Mouse (Mus musculus): Measurements from ENCODE around the gene Arl4c.

Gene Arl4c

DNA sequence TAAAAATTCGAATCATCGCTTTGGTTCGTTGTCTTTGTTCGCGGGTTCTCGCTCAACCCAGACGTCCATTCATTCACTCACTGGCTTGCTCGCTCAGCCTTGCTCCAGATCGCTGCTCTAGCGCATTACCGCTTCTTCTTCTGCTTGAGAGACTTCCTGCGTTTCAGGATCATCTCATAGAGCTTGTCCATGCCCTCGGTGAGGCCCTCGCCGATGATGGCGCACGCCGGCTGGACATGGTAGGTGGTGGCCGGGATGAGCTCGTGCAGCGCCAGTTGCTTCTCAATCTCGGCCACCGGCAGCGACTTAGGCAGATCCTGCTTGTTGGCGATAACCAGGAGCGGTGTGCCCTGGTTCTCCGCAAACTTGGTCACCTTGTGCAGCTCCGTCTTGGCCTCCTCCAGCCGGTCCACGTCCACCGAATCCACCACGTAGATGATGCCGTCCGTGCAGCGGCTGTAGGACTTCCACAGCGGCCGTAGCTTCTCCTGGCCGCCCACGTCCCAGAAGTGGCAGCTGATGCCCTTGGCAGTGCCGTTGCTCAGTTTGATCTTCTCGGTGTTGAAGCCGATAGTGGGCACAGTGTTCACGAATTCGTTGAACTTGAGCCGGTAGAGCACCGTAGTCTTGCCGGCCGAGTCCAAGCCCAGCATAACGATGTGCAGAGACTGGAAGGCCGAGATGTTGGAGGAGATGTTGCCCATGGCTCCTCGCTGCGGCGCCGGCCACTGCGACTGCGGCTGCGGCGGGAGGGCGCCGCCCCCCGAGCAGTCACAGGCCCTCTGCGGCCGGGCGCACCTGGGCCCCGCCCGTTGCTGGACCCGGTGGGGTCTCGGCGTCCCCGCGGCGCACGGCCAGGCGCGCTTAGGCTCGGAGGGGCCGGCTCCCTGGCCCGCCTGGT is 810 bp downstream of the Arl4c start:
- DNase-seq (ENCODE audit: low spot score in 2 of 2) = peak; percentile 28 to 50

DNA sequence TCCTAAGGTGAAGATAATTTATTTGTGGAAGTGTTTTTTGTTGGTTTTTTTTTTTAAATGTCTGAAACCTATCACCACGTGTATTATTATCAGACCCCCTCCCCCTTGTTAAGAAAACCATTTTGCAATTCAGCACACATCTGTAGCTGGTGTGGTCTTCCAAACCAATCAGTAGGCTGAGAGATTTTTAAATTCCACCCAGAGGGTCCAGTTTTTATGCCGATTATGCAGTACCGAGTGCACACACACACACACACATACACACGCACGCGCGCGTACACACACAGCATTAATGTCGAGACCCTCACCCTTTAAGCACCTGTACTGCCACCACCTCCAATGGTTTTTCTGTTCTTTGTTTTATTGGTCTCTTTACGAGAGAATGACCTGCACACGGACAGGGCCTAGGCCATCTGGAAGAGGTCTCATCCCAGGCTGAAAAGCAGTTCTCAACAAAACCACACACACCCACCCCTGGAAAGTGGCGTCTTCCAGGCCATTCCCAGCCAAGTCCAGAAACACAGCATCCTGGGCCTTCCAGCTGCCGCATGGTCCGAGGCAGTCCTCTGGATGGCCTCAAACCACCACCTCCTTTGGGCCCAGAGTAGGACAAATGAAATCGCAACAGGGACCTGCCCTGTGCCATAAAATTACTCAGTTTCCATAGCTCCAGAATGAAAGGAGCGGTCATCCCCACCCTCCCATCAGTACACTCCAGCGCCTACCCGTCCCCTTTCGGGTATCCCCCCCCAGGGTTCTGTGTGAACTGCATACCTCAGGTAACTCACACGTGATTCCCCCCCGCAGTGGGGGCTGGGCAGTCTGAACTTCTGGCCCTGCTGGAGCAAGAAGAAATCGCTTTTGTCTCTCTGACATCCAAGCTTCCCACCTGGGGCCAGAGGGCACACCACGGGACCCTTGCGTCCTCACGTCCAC is 1.9 kb downstream of the Arl4c start:
- DNase-seq (ENCODE audit: low spot score in 2 of 2) = peak; percentile 33 to 39

DNA sequence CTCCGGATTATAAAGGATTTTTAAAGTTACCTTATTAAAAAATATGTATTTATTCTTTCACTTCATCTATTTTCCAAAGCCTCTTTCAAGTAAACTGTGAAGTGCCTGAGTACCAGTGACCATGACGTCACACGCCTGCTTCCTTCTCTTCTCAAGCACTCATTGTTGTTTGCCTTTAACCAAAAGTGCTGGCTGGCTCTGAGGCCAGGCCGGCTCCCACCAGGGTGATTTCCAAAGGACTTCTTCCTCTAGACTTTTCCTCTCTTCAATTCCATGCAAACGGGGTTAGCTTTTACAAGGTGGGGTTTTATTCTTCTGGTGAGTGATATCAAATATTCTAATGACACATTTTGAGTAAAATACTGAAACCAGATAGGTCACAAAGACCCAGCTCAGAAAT is 2.6 kb downstream of the Arl4c start:
- peak in 1 of 2 experiments; percentile 44 for DNase-seq (ENCODE audit: low spot score in 2 of 2)

DNA sequence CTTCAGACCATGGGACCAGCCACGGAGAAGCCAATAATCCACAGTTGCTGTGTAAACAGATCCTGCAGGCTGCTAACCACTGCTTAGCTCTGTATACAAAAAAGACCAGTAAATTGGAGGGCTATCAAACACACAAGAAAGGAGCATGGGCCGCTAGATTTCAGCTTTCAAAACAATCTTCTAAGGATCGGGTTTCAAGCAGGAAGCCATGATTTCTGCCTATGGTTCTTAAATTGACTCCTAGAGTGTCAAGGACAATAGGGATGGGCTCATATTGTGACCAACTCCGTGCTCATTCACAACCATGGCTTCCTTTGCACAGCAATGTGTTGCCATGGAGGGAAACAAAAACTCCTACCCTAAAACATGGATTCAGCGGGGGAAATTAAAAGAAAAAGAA is 3.1 kb downstream of the Arl4c start:
- DNase-seq (ENCODE audit: low spot score in 2 of 2) = no peak

DNA sequence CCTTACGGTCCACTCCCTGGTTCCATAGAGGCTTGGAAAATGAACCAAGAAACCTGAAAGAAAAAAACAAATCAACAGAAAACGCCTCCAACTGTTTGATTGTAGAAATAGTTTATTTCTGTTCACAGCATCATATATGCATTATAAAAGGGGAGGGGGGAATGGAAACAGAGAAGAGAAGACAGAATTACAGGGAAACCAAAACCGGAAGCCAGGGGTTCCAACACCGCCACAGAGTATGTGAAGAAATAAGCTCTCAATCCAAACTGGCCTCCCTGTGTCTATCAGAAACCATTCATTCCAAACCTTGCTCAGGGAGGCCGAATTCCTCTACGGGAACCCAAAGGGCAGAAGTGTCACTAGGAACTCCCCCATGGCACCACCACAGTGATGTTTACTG is 3.9 kb downstream of the Arl4c start:
- no peak for DNase-seq (ENCODE audit: low spot score in 2 of 2)

DNA sequence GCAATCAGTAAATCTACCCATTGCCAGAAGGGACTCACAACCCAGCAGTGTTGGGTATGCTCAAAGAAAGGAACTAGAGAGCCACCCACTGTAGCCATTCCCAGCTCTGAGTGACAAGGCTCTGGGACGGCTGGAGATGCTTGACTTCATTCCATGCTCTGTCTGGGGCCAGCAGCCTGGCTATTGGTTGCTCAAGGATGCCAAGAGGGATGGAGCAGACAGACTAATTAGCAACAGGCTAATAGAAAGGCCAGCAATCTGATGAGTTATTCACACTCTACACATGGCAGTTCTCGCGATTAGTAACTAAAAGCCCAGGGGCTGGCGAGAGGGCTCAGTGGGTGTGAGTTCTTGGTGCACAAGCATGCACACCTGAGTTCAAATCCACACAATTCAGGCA is 5.6 kb downstream of the Arl4c start:
- DNase-seq (ENCODE audit: low spot score in 2 of 2) = no peak

DNA sequence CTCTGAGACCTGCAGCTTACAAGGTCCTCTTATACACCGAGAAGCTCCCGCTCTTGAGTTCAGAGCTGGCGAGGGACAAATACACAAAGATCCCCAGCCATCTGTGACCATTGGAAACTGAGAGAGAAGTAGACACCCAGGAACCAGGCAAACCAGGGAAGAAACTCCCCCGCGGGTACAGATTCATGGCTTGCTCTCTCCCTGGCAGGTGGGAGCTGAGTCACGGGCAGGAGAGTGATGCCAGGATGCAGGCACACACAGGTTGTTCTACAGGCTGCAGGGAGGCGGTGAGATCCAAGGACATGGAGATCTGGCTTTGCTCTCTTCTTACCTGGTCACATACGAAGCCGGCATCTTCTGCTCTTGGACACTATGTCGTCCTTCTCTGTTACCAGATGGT is 7.7 kb downstream of the Arl4c start:
- DNase-seq (ENCODE audit: low spot score in 2 of 2) = no peak

DNA sequence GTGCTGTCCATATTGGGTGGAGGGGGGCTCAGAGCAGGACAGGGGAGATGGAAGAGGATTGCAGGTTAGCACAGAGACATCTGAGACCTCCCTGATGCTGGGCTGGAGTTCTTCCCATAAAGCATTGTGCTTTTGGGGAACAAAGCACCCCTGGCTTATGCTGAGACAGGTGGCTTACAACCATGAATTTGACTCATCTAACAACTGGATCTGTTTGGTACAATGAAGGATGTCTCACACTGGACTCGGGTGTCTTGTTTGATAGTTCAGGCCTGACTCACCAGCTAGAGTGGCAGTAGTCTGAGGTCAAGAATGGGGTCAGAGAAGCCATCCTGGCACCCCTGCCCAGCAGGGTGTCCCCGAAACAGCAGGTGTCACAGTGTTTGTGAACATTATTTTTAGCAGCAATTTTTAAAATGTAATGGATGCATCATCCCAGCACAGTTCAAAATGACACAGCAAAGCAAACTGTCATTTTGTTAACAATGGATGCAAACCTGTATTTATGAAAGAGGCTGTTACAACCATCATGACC is 9.7 kb downstream of the Arl4c start:
- no peak for DNase-seq (ENCODE audit: low spot score in 2 of 2)

DNA sequence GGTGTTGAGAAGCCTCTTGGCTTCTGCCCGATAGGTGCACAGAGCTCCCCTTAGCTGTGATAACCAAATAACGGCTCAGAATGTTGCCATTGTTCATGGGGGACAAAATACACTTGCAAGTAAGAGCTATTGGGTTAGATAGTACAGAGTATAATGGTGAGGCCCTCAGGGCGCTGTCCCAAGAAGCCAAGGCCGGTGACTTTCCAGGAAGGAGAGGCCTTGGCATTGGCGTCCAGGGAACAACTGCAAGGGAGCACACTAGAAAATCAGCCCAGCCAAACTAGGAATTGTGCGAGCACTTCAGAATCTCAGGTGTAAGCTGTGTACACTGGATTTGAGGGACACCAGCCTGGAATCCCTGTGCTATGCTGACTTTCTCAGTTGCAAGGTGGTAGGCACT is 11.4 kb downstream of the Arl4c start:
- no peak for DNase-seq (ENCODE audit: low spot score in 2 of 2)

DNA sequence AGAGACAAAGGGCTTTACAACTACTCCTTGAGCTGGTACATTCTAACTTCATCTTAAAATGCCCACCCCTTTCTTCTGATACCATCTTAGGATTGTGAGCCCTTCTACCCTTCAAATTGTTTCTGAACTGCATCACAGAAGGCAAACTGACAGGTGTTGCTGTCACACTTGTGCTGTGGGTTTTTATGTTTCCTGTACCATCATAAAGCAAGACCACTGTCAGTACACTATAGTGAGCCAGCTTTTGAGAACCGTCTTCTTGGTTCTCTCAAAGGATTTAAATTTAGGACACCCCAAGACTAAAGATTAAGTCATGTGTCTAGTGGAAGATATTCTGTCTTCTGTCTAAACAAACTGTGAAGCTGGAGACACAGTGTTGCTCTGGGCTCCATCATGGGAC is 17.3 kb downstream of the Arl4c start:
- DNase-seq (ENCODE audit: low spot score in 2 of 2) = no peak

DNA sequence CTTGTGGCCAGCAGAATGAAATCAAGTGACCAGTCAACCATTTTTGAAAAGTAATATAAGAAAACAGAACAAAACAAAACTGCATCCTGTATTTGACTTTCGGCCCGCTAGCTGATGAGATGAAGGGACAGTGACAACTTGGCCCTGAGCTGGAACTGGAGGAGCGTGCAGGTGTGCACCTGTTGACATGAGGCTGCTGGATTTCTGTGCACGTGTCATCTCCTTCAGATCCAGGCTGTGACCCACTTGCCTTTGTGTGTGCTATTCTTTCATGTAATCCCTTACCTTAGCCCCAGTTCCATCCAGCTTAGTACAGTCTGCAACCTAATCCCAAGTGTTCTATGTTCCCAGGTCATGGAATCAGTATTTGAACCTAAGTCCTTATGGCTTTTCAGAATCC is 20.4 kb downstream of the Arl4c start:
- no peak for DNase-seq (ENCODE audit: low spot score in 2 of 2)

DNA sequence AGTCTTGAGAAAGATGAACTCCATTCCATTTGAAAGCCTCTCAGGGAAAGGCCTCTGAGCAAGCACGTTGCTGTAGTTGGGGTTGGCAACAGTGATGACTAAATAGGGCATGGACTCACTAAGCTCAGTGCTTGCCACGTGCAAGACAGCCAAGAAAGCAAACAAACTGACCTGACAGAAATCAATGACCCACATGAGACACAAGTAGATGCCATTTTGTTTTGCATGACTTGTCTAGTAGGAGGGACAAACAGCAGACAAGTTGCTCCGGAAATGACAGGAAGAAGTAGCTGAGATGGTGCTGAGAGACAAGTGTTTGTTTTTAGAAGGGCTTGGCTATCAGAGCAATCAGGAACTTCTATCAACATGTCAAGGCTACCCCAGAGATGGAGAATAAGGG is 21.2 kb downstream of the Arl4c start:
- no peak for DNase-seq (ENCODE audit: low spot score in 2 of 2)

DNA sequence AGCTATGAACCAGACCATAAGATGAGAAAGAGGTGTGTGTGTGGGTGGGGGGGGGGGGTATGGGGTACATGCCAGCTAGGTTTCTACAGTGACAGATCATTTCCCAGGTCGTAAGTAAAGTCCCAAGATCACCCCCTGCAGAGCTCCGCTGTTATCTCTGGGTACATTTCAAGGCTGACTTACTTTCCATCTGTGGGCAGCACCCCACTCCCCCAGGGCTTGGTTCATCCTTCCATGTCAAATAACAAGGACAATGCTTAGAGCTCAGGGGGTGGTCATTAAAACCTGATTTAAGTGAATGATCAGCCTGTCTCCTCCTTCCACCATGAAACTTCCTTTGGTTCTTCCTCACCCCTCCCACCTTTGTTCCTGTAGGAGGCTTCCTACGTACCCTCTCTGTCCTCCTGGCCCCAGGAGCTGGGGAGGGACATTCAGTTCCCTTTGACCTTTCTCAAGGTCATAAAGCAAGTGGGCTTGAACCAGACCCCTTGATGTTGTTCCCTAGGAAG is 23.7 kb downstream of the Arl4c start:
- DNase-seq (ENCODE audit: low spot score in 2 of 2) = no peak

DNA sequence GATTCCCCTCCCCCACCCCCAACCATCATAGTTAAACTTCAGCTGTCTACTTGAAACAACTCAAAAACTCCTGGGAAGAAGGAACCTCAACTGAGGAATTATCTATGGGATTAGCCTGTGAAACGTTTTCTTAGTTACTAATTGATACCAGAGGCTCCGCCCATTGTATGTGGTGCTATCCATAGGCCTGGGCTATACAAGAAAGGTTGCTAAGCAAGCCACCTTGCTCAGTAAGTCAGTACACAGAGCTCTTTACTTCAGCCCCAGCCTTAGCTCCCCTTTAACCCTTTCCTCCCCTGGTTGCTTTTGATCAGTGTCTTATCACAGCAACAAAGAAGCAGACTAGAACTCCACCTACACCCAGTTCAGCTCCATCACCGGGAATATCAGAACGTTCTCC is 31.2 kb downstream of the Arl4c start:
- no peak for DNase-seq (ENCODE audit: low spot score in 2 of 2)

DNA sequence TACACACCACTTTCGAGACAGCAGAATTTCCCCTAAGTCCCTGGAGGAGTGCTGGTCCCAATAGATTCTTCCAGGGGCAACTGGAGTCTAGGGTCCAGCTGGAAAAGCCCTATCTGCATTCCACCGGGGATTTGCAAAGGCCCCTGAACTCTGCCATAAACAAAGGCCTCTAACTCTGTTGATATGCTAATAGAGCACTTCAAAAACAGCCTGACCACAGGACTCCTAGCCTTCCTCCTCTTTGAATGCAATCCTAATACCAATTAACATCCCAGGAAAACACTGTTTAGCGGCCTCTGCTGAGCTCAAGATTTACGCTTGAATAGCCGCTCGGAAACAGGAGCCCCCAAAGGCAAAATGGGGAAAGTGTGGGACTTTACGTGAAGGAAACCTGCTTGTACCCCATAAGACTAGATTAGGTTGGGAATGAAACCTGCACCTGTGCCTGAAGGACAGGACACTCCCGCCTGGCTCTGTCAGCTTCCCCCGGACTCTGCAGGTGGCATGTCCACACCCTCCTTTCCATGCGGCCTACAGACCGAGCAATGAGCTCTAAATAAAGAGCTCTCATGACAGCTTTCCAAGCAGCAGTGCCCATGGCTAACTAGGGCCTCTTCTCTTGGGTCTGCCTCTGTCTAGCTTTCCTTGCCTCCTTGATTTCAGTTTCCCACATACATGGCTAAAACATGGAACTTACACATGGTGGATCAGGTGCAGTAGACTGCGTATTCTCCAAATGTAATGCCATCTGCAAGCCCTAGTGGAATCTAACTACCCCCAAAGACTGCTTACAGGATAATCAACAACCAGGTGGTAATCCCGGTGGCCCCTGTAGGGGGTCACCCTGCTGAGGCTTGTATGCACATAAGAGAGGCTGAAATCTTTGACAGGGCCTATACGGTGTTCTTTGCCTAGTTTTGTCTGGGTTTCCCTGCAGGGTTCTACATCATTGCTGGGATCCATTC is 32.9 kb downstream of the Arl4c start:
- DNase-seq (ENCODE audit: low spot score in 2 of 2) = no peak

DNA sequence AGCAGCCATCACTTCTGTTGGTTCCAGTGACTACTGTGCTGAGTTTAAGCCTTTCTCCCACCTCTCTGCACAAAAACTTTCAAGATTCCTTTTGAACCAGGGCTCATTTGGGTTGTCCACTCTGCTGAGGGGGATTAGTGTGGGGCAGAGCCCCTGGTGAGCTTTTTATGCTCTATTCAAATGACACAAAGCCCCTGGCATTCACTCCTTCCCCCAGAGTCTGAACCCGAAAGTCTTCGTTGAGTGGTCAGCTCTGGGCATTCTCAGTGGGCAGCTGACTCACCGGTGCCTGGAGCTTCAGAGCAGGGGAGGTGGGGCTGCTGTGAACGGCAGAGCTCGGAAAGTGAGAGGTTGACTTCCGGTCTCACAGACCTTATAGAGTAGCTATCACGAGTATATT is 33.7 kb downstream of the Arl4c start:
- no peak for DNase-seq (ENCODE audit: low spot score in 2 of 2)

DNA sequence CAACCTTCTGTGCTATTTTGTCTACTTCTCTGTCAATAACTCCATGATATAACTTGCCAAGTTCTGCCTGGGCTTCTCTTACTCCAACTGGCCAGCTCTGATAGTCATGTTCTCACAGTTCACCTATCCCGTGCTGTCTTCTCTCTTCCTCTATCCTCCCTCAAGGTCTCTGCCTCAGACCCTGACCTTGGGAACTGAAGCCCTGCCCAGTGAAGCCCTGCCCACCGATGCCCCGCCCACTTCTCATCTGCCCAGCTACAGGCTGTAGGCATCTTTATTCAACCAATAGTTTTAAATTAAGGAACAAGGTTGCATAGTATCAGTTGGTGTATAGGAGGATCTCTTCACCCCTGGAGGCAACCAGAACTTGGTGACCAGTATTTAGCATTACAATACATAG is 37.4 kb downstream of the Arl4c start:
- no peak for DNase-seq (ENCODE audit: low spot score in 2 of 2)

DNA sequence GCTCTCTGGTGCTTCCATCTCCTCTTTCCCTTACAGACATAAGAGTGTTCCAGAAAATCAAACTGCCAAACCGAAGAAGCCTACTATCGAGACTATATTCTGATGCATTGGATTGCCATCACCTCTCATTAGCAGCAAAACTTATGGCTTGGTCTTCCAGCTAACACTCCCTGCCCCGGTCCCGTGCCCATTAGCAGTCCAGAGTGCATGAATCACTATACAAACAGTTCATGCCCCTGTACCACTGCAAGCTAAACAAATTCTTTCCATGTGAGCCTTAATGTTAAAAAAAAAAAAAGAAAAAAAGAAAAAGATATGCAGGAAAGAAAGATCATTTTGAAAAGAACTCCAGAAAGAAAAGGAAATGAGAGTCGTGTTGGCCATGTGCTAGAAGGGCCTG is 39.3 kb downstream of the Arl4c start:
- no peak for DNase-seq (ENCODE audit: low spot score in 2 of 2)

DNA sequence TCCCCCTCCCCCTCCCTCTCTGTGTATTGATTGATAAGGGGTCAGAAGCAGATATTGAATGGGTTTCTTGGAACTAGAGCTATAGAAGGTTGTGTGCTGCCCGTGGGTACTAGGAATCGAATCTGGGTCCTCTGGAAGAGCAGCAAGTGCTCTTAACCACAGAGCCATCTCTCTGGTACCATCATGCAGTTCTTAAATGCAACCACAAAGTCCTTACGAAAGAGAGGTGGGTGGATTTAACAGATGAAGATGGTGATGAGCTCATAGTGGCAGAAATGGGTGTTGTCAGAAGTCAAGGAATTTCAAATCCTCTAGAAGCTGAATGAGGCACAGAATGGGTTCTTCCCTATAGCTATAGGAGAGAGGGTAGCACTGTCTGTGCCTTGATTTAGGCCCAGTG is 40.8 kb downstream of the Arl4c start:
- DNase-seq (ENCODE audit: low spot score in 2 of 2) = no peak

DNA sequence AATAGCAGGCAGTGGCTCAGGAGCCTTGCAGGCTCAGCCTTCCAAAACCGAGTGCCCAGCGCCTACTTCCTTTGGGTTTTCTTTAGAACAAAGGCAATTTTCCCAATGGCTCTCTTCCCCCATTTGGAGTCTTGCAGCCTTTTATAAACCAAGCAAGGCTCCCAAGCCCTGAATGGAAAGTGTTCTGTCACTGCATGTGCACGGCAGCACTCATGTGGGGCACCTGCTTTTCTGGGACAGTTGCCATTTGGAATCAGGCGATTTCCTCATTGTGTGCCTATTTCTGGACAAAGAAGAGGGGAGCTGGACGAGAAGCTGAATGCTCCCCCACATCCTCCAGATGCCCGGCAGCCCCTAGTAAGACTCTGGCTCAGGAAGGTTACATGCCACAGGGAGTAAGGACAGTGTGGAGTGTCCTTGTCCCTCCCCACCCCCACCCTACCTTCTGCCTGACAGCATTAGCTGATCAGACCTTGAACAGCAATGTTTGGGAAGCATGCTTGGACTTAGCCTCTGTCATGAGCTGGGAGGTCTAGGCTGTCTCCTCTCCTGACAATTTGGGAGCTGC is 43.6 kb downstream of the Arl4c start:
- DNase-seq (ENCODE audit: low spot score in 2 of 2) = peak; percentile 36 to 56

DNA sequence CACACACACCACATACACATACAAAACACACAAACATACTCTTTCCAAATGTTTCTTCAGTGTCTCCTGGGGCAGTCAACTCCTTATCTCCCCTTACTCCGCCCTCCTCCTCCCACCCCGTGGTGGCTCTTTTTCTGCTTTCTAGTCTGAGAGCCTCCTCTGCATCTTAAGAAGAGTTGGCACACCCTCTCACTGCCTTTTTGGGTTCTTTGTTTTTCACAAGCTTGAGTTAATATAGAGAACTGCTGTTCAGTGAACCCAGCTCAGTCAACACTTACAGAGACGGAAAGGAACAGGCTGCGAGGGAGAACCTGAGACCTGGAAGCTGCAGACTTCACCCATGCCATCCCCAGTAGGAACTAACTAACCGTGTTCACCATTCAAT is 45.9 kb downstream of the Arl4c start:
- DNase-seq (ENCODE audit: low spot score in 2 of 2) = peak in 1 of 2 experiments; percentile 12
